Mouse (Mus musculus) embryonic stem cell, embryonic (primary cell): ENCODE measurements around the gene Btg1.

ENCODE experiments used
- CTCF ChIA-PET, 4 experiments: fragments of 300-600 bp in 2 of 4; fragments of 350-600 bp in 2 of 4; sonication (Branson Sonifier 250); formaldehyde crosslinking; loops; one replicate each; lab custom pipeline; 2022; ENCODE audit warnings: inconsistent platforms in 2 of 4; lab: Charles Lee
- POLR2A ChIA-PET, 4 experiments: fragments of 300-600 bp in 2 of 4; fragments of 350-600 bp in 2 of 4; sonication (Branson Sonifier 250); formaldehyde crosslinking; loops; one replicate each; lab custom pipeline; 2022; ENCODE audit warnings: antibody characterized with exemption in 4 of 4, inconsistent platforms in 1 of 4; lab: Charles Lee

Btg1 gene

DNA sequence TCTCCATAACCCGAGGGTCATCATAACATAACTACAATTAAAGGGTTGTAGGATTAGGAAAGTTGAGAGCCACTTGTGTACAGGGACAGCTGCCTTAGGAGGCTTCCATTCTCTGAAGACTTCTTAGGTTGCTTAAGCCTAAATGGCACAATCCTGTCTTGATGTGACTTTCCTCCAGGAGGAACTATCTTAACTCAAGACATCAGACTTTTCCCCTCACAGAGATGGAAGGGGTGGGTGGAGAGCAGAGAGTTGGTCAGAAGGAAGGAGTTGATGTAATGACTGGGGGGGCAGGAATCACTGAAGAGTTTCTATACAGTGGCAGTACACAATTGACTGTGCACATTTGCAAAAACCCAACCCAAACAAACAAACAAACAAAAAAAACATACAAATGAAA is 28.4 kb downstream of the Btg1 start:
- CTCF ChIA-PET = no interaction called here

DNA sequence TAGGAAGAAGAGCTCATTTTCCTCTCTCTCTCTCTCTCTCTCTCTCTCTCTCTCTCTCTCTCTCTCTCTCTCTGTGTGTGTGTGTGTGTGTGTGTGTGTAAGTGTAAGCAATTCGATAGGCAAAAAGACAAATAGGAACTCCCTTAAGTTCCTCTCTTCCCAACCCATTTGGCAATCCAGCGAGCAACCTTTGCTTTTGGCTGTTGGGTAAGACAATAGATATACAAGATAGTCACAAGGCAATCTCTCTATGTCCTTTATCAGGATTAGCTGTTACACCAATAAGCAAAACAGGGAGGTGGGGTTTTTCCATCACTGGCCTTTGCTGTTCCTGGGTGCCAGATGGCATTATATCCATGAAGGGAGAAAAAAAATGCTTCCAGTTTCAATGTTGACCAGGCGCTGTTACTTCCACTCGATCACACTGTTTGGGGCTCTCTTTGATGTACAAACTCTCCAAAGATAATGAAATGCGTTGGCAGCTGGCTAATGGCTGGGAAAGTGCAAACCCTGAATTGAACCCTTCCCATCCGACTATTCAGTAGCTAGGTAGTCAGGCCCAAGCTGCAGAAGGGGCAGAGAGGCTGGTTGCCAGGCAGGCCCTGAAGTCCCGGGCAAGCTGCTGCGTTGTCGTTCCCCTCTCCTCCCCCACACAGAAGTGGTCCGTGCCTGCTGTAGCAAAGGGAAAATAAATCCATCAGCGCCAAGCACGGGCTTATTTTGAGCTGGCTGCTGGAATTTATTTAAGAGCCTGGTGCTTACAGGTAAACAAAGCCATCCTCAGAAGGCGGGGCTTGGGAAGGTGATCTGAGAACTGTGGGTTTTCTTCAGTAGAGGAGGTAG is 29.4 kb downstream of the Btg1 start:
- ChIA-PET POLR2A (interaction anchor here (0.6 to 8.2 kb wide), 26 partner anchors 9 to 79 kb away, joined by 3 to 71 read pairs (median 5); partner anchors contain the start of gene Btg1 (in 3 of the 4)), CTCF (interaction anchor here in 1 of 4 experiments (0.6 to 0.7 kb wide), 2 partner anchors 9 to 12 kb away, joined by 3 read pairs; no protein-coding TSS in a partner anchor)

More for the DNA sequence above, 28.4 kb downstream of the Btg1 start:
- POLR2A ChIA-PET = interaction anchor here in 3 of 4 experiments (1.1 to 8.2 kb wide), 9 partner anchors 10 to 76 kb away, joined by 3 to 71 read pairs (median 5); partner anchors contain the start of gene Btg1 (in 2 of the 3)

DNA sequence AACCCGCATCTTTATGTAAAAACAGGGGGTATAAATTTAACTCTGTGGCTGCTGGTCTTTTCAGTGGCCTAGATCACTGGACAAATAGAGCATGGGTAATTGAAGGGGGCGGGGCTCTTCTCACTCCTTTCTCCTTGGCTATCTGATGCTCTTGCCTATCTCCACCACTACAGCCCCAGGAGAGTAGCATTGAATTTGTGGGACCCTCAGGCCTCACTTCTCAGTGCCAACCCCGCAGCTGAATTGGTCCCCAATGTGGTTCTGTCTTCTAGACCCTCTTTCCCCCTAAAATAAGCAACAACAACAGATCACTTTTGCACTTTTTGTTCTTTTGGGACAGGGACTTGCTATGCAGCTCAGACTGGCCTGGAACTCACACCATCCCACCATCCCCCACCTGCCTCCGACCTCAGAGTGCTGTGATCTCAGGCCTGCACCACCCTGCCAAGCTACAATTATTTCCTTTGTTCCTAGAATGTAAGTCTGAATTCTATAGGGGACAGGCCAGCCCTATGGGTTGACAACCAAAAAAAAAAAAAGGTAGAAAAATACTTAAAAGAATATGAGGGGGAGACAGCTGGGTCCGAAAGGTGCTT is 30.2 kb downstream of the Btg1 start:
- POLR2A ChIA-PET = interaction anchor here (0.6 to 8.2 kb wide), 29 partner anchors 9 to 240 kb away, joined by 3 to 71 read pairs (median 5); partner anchors contain the start of gene Btg1 (in 3 of the 4)
- CTCF ChIA-PET = interaction anchor here in 1 of 4 experiments (0.6 to 0.7 kb wide), 2 partner anchors 10 to 12 kb away, joined by 3 read pairs; no protein-coding TSS in a partner anchor

DNA sequence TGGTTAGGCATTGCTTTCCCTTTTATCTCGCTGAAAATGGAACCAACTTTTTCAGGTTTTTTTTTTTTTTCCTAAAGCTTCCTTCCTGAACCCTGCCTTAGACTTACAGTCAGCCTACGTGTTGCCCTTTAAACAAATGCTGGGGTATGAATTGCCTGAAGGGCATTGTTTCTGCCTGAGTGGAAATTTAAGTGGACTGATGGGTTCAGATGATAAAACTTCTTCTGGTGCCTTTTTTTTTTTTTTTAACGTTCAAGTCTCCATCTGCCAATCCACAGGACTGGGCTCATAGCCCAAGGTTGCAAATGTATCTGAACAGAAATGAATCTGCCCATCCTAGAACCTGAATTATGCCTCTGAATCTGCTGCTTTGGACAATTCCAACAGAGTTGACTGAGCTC is 31.4 kb downstream of the Btg1 start:
- CTCF ChIA-PET = interaction anchor here in 1 of 4 experiments (0.7 kb wide), 1 partner anchor 19 kb away, joined by 5 read pairs; no protein-coding TSS in a partner anchor
- POLR2A ChIA-PET = interaction anchor here (0.6 to 8.2 kb wide), 17 partner anchors 8 to 280 kb away, joined by 3 to 71 read pairs (median 5); partner anchors contain the start of gene Btg1 (in 3 of the 4)

DNA sequence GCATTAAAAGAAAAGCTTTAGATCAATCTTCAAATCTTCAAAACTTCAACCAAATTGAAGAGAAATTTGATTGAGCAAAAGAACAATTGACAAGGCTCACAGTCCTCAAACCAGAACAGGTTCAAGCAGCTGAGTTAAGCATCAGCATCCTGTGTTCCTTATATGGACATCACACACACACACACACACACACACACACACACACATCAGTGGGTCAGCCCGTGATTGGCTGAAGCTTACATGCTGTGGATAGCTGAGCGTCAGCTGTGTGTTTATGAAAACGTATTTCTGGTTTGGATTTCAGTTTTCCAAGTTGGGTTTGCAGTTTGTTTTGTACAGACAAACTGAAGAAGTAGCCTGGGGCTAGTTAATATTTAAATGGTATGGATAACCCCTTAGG is 32.7 kb downstream of the Btg1 start:
- ChIA-PET CTCF (no interaction called here), POLR2A (interaction anchor here in 3 of 4 experiments (0.7 to 8.2 kb wide), 11 partner anchors 11 to 368 kb away, joined by 3 to 71 read pairs (median 5); partner anchors contain the start of gene Btg1 (in 3 of the 3))

DNA sequence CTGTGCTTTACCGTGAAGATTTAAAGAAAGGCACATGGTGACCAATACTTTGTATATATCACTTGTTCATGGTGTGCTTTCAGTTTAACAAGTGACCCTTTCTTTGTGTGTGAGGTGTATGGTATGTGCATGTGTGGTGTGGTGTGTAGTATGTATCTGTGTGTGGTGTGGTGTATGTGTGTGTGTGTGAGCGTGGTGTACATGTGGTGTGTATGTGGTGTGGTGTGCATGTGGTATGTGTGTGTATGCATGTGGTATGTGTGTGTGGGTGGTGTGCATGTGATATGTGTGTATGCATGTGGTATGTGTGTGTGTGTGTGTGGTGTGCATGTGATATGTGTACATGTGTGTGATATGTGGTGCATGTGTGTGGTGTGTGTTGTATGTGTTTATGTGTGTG is 35.6 kb downstream of the Btg1 start:
- ChIA-PET POLR2A (interaction anchor here in 1 of 4 experiments (8.5 kb wide), 1 partner anchor 35 kb away, joined by 78 read pairs; the partner anchor contains the start of gene Btg1), CTCF (no interaction called here)

DNA sequence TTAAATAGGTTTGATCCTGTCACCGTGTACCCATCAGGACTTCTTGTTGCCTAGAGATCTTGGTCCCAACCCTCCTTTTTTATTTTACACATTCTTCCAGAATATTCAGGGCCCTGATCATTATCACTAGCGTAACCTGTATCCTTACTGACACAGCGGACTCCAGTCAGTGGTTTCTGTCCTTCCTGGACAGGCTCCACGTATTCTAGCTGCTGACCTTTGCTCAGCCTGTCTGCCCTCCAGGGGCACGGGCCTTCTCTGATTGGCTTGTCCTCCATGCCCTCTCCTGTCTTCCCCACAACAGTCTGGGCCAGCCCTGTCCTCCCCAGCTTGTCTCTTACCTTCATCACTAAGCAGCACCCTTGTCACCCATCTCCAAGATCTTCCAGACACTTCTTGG is 36.2 kb downstream of the Btg1 start:
- ChIA-PET CTCF (no interaction called here), POLR2A (interaction anchor here in 2 of 4 experiments (6.7 to 11.2 kb wide), 3 partner anchors 35 to 70 kb away, joined by 78 to 160 read pairs (median 85); partner anchors contain the start of gene Btg1 (in 2 of the 2))

DNA sequence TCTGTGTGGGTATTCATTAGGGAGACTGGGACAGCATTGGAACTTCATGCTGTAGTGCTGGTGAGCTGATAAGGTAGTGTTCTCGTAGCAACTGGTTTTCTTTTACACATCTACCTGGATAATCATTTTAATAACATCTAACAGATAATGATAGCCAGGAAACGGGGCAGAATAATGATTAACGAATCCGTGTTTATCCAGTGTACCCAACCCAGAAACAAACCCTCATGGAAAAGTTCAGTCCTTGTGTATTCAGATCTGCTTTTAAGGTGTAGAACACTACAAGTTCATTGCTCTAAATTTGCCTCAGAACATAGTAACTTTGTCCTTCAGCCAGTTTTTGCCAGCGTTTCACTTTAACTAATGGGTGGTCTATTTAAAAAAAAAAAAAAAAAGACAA is 37.3 kb downstream of the Btg1 start:
- CTCF ChIA-PET = interaction anchor here in 1 of 4 experiments (0.6 to 0.7 kb wide), 2 partner anchors 79 to 1594 kb away, joined by 4 to 5 read pairs; no protein-coding TSS in a partner anchor
- POLR2A ChIA-PET = interaction anchor here in 3 of 4 experiments (0.7 to 11.2 kb wide), 13 partner anchors 17 to 372 kb away, joined by 3 to 160 read pairs (median 7); partner anchors contain the start of gene Btg1 (in 3 of the 3)

DNA sequence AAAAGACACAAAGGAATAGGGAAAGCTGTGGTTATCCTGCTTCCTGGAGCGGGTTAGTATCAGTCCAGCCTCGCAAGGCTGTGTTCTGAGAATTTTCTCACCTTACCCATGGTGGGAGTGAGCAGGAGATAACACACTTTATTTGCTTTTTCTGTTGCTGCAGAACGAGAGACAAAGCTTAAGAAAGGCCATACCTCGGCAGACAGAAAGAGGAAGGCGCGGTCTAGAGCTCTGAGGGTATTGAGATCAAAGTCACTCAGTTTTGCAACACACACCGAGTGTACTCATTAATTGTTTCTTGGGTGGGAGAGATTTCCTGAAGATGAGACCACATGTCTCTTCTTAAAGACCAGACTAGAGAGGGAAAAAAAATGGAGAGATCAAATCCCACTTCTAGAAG is 37.8 kb downstream of the Btg1 start:
- ChIA-PET CTCF (interaction anchor here in 1 of 4 experiments (0.6 to 0.7 kb wide), 3 partner anchors 19 to 1595 kb away, joined by 4 to 5 read pairs (median 5); no protein-coding TSS in a partner anchor), POLR2A (interaction anchor here in 3 of 4 experiments (0.7 to 11.2 kb wide), 15 partner anchors 16 to 372 kb away, joined by 3 to 160 read pairs (median 7); partner anchors contain the start of gene Btg1 (in 3 of the 3))

DNA sequence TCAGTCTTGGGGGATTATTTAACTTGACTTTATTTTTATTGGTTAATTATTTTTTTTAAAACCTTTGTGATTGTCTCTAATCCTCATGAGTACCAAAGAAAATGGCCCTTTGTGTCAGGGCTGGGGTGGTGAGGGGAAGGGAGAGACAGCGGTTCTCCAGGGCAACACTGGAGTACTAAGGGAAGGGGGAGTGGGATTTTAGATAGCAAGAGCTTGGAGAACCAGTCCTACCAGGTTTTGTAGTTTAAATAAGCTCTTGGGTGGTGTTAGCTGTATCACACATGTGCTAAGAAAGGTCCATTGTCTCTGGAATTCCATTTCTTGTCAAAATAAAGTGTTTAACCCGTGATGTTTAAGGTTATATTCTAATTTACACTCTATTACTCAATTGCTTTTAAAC is 38.3 kb downstream of the Btg1 start:
- CTCF ChIA-PET = interaction anchor here in 1 of 4 experiments (0.6 to 0.7 kb wide), 2 partner anchors 20 to 80 kb away, joined by 5 read pairs; no protein-coding TSS in a partner anchor
- POLR2A ChIA-PET = interaction anchor here in 3 of 4 experiments (0.9 to 11.2 kb wide), 15 partner anchors 9 to 96 kb away, joined by 3 to 160 read pairs (median 7); partner anchors contain the start of gene Btg1 (in 3 of the 3)

DNA sequence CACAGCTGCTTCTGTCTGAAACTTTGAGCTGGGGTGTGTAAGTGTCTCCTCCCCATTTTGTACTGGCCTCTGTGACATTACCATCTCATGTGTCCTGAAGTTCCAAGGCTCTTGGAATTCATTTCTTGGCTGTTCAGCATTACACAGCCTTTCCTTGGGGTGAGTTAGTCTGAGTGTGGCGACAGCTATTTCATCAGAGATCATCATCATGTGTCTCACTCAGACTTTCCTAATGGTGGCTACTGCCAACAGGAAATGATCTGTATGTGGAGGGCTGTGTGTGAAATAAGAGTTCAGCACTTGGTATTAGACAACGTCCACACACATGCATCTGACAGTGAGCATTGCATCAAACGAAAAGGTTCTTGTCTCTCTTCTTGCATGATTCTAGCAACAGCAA is 39.4 kb downstream of the Btg1 start:
- ChIA-PET POLR2A (interaction anchor here in 3 of 4 experiments (0.7 to 11.2 kb wide), 23 partner anchors 8 to 95 kb away, joined by 3 to 160 read pairs (median 6); partner anchors contain the start of gene Btg1 (in 3 of the 3)), CTCF (interaction anchor here in 1 of 4 experiments (0.6 kb wide), 1 partner anchor 14 kb away, joined by 18 read pairs; no protein-coding TSS in a partner anchor)

DNA sequence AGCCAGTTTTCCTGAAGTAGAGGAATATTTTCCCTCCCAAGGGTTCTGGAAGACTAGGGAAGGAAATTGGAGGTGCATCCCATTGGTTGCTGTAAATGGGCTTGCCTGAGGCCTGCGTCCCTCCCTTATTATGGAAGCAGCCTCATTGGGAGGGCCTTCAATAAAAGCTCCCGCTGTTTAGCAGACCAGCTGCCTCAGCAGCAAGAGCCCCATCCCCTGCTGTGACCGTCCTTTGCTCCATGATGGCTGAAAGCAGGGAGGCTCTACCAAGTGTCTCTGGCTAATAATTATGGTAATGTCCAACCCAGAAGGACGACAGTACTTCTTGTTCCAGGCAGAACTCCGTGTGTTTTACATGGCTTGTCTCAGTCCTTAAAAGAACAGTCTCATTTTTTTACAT is 42.1 kb downstream of the Btg1 start:
- ChIA-PET POLR2A (interaction anchor here in 3 of 4 experiments (0.7 to 11.2 kb wide), 16 partner anchors 11 to 64 kb away, joined by 3 to 160 read pairs (median 4); partner anchors contain the start of gene Btg1 (in 3 of the 3)), CTCF (interaction anchor here in 2 of 4 experiments (0.6 to 1.2 kb wide), 2 partner anchors 12 to 563 kb away, joined by 3 read pairs; no protein-coding TSS in a partner anchor)

DNA sequence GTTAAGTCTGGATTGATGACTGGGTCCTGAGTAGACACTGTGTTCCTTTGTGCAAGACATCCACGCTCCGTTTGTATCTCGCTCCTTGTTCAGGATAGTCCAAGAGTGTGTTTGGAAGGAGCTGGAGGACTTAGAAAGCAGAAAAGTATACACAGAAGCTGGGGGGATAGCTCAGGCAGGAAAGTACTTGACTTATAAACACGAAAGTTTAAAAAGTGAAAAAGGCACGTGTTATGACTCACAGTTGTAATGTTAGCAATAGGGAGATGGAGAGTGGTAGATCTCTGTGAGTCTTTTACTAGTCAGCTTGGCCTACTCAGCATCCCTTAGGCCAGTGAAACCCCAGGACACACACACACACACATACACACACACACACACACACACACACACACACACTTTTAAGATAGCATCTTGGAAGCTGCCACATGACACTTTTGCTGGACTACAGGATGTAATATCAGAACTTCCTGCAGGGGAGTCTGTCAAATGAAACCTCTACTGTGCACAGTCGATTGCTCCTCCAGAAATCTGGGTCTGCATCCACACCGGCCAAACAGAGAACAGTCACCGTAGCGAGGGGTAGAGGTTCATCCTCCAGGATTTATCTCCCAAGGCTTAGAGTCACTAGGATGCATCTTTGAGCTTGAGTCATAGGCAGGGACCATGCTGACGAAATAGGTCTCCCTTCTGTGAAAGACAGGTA is 43.6 kb downstream of the Btg1 start:
- ChIA-PET CTCF (no interaction called here), POLR2A (interaction anchor here in 3 of 4 experiments (0.6 to 11.2 kb wide), 8 partner anchors 12 to 62 kb away, joined by 3 to 160 read pairs (median 16); partner anchors contain the start of gene Btg1 (in 3 of the 3))

DNA sequence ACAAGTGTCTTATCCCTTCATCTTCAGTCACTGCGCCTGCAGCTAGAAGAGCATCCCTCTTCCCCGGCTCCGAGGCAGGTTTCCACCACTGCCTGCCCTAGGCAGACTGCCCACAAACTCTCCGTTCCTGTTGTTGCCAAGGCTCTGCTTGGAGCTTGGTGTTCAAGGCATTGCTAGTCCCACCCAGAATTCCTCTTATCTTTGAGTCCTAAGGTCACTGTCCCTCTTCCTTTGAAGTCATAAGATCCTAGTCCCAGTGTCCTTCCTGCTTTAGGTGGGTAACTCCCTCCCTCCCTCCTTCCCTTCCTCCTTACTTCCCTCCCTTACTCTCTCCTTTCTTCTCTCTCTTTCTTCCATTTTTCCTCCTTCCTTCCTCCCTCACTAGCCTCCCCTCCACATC is 46.2 kb downstream of the Btg1 start:
- ChIA-PET POLR2A (interaction anchor here (0.6 to 11.2 kb wide), 5 partner anchors 46 to 537 kb away, joined by 3 to 160 read pairs (median 22); partner anchors contain the start of gene Btg1 (in 2 of the 4)), CTCF (interaction anchor here in 1 of 4 experiments (0.6 kb wide), 1 partner anchor 206 kb away, joined by 4 read pairs; no protein-coding TSS in a partner anchor)

DNA sequence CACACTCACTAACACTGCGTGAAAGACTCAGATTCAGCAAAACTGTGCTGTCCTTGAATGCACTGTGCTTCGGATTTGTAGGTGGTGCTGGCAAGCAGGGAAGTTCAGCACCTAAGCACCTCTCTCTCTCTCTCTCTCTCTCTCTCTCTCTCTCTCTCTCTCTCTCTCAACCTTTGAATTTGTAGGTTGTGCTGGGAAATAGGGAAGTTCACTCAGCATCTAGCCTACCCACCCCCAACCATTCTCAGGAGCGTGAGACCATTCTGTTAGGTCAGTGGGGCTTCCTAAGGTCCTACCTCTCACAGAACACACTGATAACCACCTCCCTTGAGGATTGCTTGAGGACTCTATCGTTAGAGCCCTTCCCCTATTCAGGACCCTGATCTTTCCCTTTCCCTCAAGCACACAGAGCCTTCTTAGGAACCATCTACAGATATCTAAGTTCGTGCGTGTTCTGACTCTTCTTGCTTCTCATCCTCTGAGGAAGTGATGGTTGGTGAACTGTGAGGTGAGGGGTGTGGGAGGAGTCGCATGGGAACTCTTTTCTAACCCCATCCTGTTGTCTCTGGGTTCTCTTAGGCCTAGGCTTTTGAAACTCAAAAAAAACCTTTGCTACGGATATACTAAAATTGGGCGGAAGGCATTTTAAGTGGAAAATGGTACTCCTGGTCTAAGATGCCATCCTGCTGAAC is 47.1 kb downstream of the Btg1 start:
- ChIA-PET CTCF (no interaction called here), POLR2A (interaction anchor here in 2 of 4 experiments (1.5 to 11.2 kb wide), 2 partner anchors 47 to 59 kb away, joined by 5 to 160 read pairs; partner anchors contain the start of gene Btg1 (in 1 of the 2))
